Mouse (Mus musculus) heart, postnatal 0 days (tissue): ENCODE data around the gene Zfp607b. TPM values are rescaled to one million over a fixed set of nuclear protein-coding genes. Genes with fewer than 3 reads are reported as not detected.

Experiments used
- ATAC-seq: fragments of 200-750 bp; cut with Nextera tagmentation; 2 replicates; pipeline ENCODE4 v1.8.0; 2017; ENCODE audit warnings: low read depth, moderate number of reproducible peaks, moderate library complexity; ENCODE audit not compliant: insufficient read depth
- DNase-seq: peaks from one replicate; pipeline ENCODE4 v3.0.0-alpha.2; 2016; ENCODE audit warnings: low spot score
- H3K27ac ChIP-seq: fragments of 300-500 bp; sonication (generic); 2 replicates; pipeline ENCODE4 v1.5.1; 2014; ENCODE audit warnings: low read depth, mild to moderate bottlenecking
- H3K27me3 ChIP-seq: fragments of 300-500 bp; sonication (generic); 2 replicates; pipeline ENCODE4 v1.6.1; 2014; ENCODE audit warnings: low read length, mixed read lengths; ENCODE audit not compliant: control insufficient read depth, insufficient read depth
- H3K36me3 ChIP-seq: fragments of 300-500 bp; sonication (generic); replicated peaks from 2 replicates; pipeline ENCODE4 v1.6.1; 2014; ENCODE audit warnings: low read length, mixed read lengths; ENCODE audit not compliant: control insufficient read depth, insufficient read depth
- H3K4me1 ChIP-seq: fragments of 300-500 bp; sonication (generic); 2 replicates; pipeline ENCODE4 v1.6.1; 2014; ENCODE audit warnings: antibody characterized with exemption; ENCODE audit not compliant: control insufficient read depth, insufficient read depth
- H3K4me2 ChIP-seq: fragments of 300-500 bp; sonication (generic); 2 replicates; pipeline ENCODE4 v1.6.1; 2014; ENCODE audit warnings: low read depth, mild to moderate bottlenecking, low read length, moderate library complexity
- H3K4me3 ChIP-seq: fragments of 300-500 bp; sonication (generic); 2 replicates; pipeline ENCODE4 v1.5.1; 2014; ENCODE audit warnings: low read depth, low read length
- H3K9ac ChIP-seq: fragments of 300-500 bp; sonication (generic); replicated peaks from 2 replicates; pipeline ENCODE4 v1.6.1; 2014; ENCODE audit warnings: low read depth, low read length, mixed read lengths
- H3K9me3 ChIP-seq: fragments of 300-500 bp; sonication (generic); replicated peaks from 2 replicates; pipeline ENCODE4 v1.6.1; 2016; ENCODE audit warnings: low read length; ENCODE audit not compliant: control insufficient read depth
- CTCF ChIP-seq: IDR thresholded peaks from 2 replicates; pipeline ENCODE4 v1.5.1; 2016; ENCODE audit warnings: antibody characterized with exemption, control low read depth, low read depth
- EP300 ChIP-seq: IDR thresholded peaks from 2 replicates; pipeline ENCODE4 v1.6.1; 2016; ENCODE audit warnings: antibody characterized with exemption, low read depth
- WGBS: fragments of 180-500 bp; shearing (Covaris S2); extraction: QIAGEN DNeasy Blood & Tissue Kit; methylation state at CpG from one replicate; pipeline ENCODE4 v1.1.7; 2014; 5-methylcytosine and 5-hydroxymethylcytosine counted together
- polyA plus RNA-seq: library from polyadenylated mRNA; unstranded; fragments of >200 nt; fragmentation: Nextera tagmentation; extraction: Ambion mirVana; gene quantifications from 2 replicates; pipeline ENCODE4 v1.2.1, GENCODE M21; 2015
- total RNA-seq: library from RNA; depleted of rRNA; stranded (reverse); fragments of >200 nt; gene quantifications from 2 replicates; pipeline ENCODE4 v1.2.3, GENCODE M21; 2014; ENCODE audit warnings: low replicate concordance

The Zfp607b gene
- total and polyA plus RNA-seq, 2 experiments from 2014 or later, result 1.4 to 2.4 TPM

GRCm38 (mm10) chr7:27710402-27710801 is 21.3 kb downstream of the Zfp607b start:
- DNase-seq (no peak), ATAC-seq (no peak)
- H3K4me3 ChIP-seq, result no peak overlapping the region
- 84% methylated on average over 7 of the region's 7 CpGs for whole genome bisulfite sequencing
- no peak overlapping the region for H3K4me2 ChIP-seq
- H3K36me3 ChIP-seq, result no peaks in the 10 kb centered on the region
- no peaks in the 10 kb centered on the region for H3K4me1 ChIP-seq
- H3K9me3 ChIP-seq, result peaks cover 5% of the 10 kb centered on the region
- H3K27me3 ChIP-seq, result no peaks in the 10 kb centered on the region
- no peak for TF ChIP-seq CTCF
- TF ChIP-seq EP300, result no peak
- H3K27ac ChIP-seq, result no peak overlapping the region
- no peak overlapping the region for H3K9ac ChIP-seq

GRCm38 (mm10) chr7:27721951-27722350 is 32.8 kb downstream of the Zfp607b start:
- H3K36me3 ChIP-seq, result no peaks in the 10 kb centered on the region
- TF ChIP-seq CTCF, result no peak
- no peak for TF ChIP-seq EP300
- H3K27ac ChIP-seq, result no peak overlapping the region
- H3K9me3 ChIP-seq, result no peaks in the 10 kb centered on the region
- H3K4me2 ChIP-seq, result no peak overlapping the region
- no peak overlapping the region for H3K9ac ChIP-seq
- 91% methylated on average over 8 of the region's 8 CpGs for WGBS
- no peaks in the 10 kb centered on the region for H3K4me1 ChIP-seq
- DNase-seq (no peak), ATAC-seq (no peak)
- no peaks in the 10 kb centered on the region for H3K27me3 ChIP-seq
- H3K4me3 ChIP-seq, result no peak overlapping the region

- H3K27me3 ChIP-seq, result no peaks in the 10 kb centered on the region
- 39% methylated on average over 12 of the region's 12 CpGs for WGBS
- TF ChIP-seq CTCF, result peak; percentile 56
- no peak for TF ChIP-seq EP300
- H3K9me3 ChIP-seq, result no peaks in the 10 kb centered on the region
- H3K9ac ChIP-seq, result no peak overlapping the region
- no peaks in the 10 kb centered on the region for H3K4me1 ChIP-seq
- DNase-seq (peak; percentile 29), ATAC-seq (peak; percentile 36; the same call in 1 of the 2 replicates)
- H3K36me3 ChIP-seq, result no peaks in the 10 kb centered on the region
- no peak overlapping the region for H3K27ac ChIP-seq
- H3K4me2 ChIP-seq, result no peak overlapping the region
- no peak overlapping the region for H3K4me3 ChIP-seq
These were observed 36.7 kb downstream of the Zfp607b start for GRCm38 (mm10) chr7:27725566-27726538.

- no peak for DNase-seq
- WGBS, result 48% methylated on average over 2 of the region's 2 CpGs
- Histone ChIP-seq H3K4me3 (no peak overlapping the region), H3K9ac (no peak overlapping the region), H3K4me1 (peaks cover 6% of the 10 kb centered on the region), H3K27me3 (no peaks in the 10 kb centered on the region), H3K4me2 (no peak overlapping the region), H3K9me3 (no peaks in the 10 kb centered on the region), H3K36me3 (no peaks in the 10 kb centered on the region), H3K27ac (no peak overlapping the region)
- no peak for TF ChIP-seq EP300
- no peak for TF ChIP-seq CTCF
- ATAC-seq, result no peak
These were observed 38.3 kb downstream of the Zfp607b start for GRCm38 (mm10) chr7:27727471-27727870.

GRCm38 (mm10) chr7:27731281-27731883 is 42.2 kb downstream of the Zfp607b start, which contains the start of gene Zfp60:
Zfp60 (plus strand) TSS chr7:27731389.
- peak; percentile 84 for DNase-seq
- WGBS, result under 1% methylated on average over 35 of the region's 35 CpGs

More at GRCm38 (mm10) chr7:27731281-27731883, 42.2 kb downstream of the Zfp607b start, which contains the start of gene Zfp60:
- peak within 1 kb of the TSS; percentile 89 for H3K27ac ChIP-seq
- H3K36me3 ChIP-seq, result no peaks in the 10 kb centered on the region
- H3K9me3 ChIP-seq, result no peaks in the 10 kb centered on the region
- no peaks in the 10 kb centered on the region for H3K27me3 ChIP-seq
- ATAC-seq, result peak; percentile 94
- peak within 1 kb of the TSS; percentile 67 for H3K9ac ChIP-seq
- peaks cover 15% of the 10 kb centered on the region for H3K4me1 ChIP-seq
- TF ChIP-seq EP300 (no peak), CTCF (peak; percentile 43)
- peak within 1 kb of the TSS; percentile 91 for H3K4me2 ChIP-seq
- peak within 1 kb of the TSS; percentile 75 for H3K4me3 ChIP-seq
